Mouse (Mus musculus) intestine, embryonic 15.5 days (tissue): Measurements from ENCODE around the gene Scg5. TPM values are rescaled to one million over a fixed set of nuclear protein-coding genes. Genes with fewer than 3 reads are reported as not detected.

Experiments
- ATAC-seq: fragments of 200-750 bp; cut with Nextera tagmentation; 2 replicates; pipeline ENCODE4 v1.8.0; 2017; ENCODE audit warnings: moderate TSS enrichment, moderate library complexity
- H3K27ac ChIP-seq: fragments of 300-500 bp; sonication (generic); 2 replicates; pipeline ENCODE4 v1.5.1; 2015; ENCODE audit warnings: mild to moderate bottlenecking, inconsistent platforms
- H3K27me3 ChIP-seq: fragments of 300-500 bp; sonication (generic); replicated peaks from 2 replicates; pipeline ENCODE4 v1.6.1; 2015; ENCODE audit warnings: inconsistent platforms
- H3K36me3 ChIP-seq: fragments of 300-500 bp; sonication (generic); 2 replicates; pipeline ENCODE4 v1.6.1; 2015; ENCODE audit warnings: inconsistent platforms
- H3K4me1 ChIP-seq: fragments of 300-500 bp; sonication (generic); replicated peaks from 2 replicates; pipeline ENCODE4 v1.6.1; 2015; ENCODE audit warnings: inconsistent platforms
- H3K4me2 ChIP-seq: fragments of 300-500 bp; sonication (generic); replicated peaks from 2 replicates; pipeline ENCODE4 v1.6.1; 2015; ENCODE audit warnings: mild to moderate bottlenecking, inconsistent platforms
- H3K4me3 ChIP-seq: fragments of 300-500 bp; sonication (generic); replicated peaks from 2 replicates; pipeline ENCODE4 v1.5.1; 2015; ENCODE audit warnings: inconsistent platforms
- H3K9ac ChIP-seq: fragments of 300-500 bp; sonication (generic); 2 replicates; pipeline ENCODE4 v1.6.1; 2015; ENCODE audit warnings: inconsistent platforms
- H3K9me3 ChIP-seq: fragments of 300-500 bp; sonication (generic); 2 replicates; pipeline ENCODE4 v1.6.1; 2016; ENCODE audit warnings: inconsistent platforms
- WGBS: fragments of 180-500 bp; shearing (Covaris S2); methylation state at CpG from one replicate; pipeline ENCODE4 v1.1.7; 2015; 5-methylcytosine and 5-hydroxymethylcytosine counted together
- polyA plus RNA-seq: library from polyadenylated mRNA; unstranded; fragments of >200 nt; fragmentation: Nextera tagmentation; extraction: Ambion mirVana; gene quantifications from 2 replicates; pipeline ENCODE4 v1.2.1, GENCODE M21; 2015

The Scg5 gene
- polyA plus RNA-seq: 13.3 and 13.6 TPM in 2 replicates

GRCm38 (mm10) chr2:113828943-113829882 is at the start of gene Scg5:
Gene Scg5 (minus strand): TSS chr2:113829121.
- Histone ChIP-seq H3K4me1 (0 out of 2 replicates have a peak, but pooled peaks cover 10% of the 10 kb centered on the region), H3K9ac (no peak within 1 kb of the TSS), H3K27me3 (no peaks in the 10 kb centered on the region), H3K4me3 (peak within 1 kb of the TSS; percentile 28), H3K4me2 (peak within 1 kb of the TSS; percentile 58), H3K9me3 (no peaks in the 10 kb centered on the region), H3K27ac (0 out of 2 replicates have a peak within 1 kb of the TSS, but pooled peaks have one; percentile 44), H3K36me3 (peaks cover 12% of the 10 kb centered on the region)
- WGBS: 10% methylated on average over 23 of the region's 23 CpGs
- ATAC-seq: peak; percentile 91

DNA sequence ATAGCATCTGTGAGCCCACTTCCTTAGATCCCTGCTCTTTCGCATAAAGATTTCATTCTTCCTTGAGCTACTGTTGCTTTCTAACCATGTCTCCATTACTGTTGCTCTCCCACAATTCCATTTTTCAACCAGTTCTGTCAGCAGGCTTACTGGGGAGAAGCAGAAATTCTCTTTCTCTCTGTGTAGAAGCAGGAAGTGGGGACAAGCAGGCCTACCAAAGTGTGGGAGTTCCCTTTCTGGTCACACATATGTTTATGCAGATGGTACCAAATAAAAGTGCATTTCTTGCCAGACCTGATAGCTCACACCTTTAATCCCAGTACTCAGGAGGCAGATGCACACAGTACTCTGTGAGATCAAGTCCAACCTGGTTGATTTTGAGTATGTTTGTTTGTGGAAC is 41.2 kb upstream of the Scg5 start:
- ATAC-seq: no peak
- Histone ChIP-seq H3K36me3 (no peaks in the 10 kb centered on the region), H3K27ac (no peak overlapping the region), H3K4me2 (no peak overlapping the region), H3K9ac (no peak overlapping the region), H3K9me3 (no peaks in the 10 kb centered on the region), H3K27me3 (no peaks in the 10 kb centered on the region), H3K4me1 (no peaks in the 10 kb centered on the region), H3K4me3 (no peak overlapping the region)
- WGBS: 72% methylated on average over 1 of the region's 1 CpGs

GRCm38 (mm10) chr2:113868404-113868803 is 39.5 kb upstream of the Scg5 start:
- Histone ChIP-seq H3K4me2 (no peak overlapping the region), H3K27ac (no peak overlapping the region), H3K9ac (no peak overlapping the region), H3K4me1 (no peaks in the 10 kb centered on the region), H3K27me3 (no peaks in the 10 kb centered on the region), H3K9me3 (no peaks in the 10 kb centered on the region), H3K36me3 (no peaks in the 10 kb centered on the region), H3K4me3 (no peak overlapping the region)
- 88% methylated on average over 4 of the region's 4 CpGs for WGBS
- ATAC-seq: no peak

DNA sequence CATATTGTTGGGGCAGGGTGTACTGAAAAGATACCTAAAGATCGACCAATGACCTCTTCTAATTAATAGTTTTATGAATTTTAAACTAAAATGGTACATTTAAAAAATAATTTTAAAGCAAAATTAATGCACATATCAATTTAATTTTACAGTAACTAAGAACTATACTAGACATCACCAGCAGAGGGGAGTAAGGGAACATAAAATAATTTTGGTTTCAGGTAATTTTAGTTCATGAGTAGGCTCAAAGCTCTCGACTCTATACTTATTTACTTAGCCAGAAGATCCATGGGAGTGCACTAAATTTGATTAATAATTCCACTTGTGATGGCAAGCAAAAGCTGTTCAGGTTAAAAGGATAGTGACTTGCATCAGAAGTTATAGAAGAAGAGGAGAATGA is 37.2 kb upstream of the Scg5 start:
- no peak for ATAC-seq

DNA sequence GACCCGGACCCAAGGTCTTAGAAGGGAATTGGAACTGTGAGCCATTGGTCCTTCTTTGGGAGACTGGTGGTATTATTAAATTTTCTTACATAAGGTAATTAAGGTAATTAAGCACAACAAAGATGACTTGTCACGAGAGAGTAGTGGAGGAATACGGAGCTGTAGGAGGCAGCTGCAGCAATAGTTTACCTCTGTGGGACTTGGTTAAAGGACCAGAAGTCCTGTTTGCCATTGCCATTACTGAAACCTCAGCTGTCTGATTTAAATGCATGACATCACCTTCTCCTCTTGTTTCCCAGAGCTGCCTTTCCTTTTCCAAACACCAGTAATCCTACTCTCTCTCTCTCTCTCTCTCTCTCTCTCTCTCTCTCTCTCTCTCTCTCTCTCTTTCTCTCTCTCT is 20.2 kb upstream of the Scg5 start:
- Histone ChIP-seq H3K4me3 (peak overlapping the region; percentile 90), H3K9me3 (no peaks in the 10 kb centered on the region), H3K27me3 (no peaks in the 10 kb centered on the region), H3K4me2 (peak overlapping the region; percentile 77), H3K9ac (no peak overlapping the region), H3K27ac (no peak overlapping the region), H3K36me3 (0 out of 2 replicates have a peak, but pooled peaks cover 3% of the 10 kb centered on the region), H3K4me1 (0 out of 2 replicates have a peak, but pooled peaks cover 6% of the 10 kb centered on the region)
- 2% methylated on average over 3 of the region's 3 CpGs for WGBS
- peak; percentile 19 for ATAC-seq

More for the DNA sequence above, 37.2 kb upstream of the Scg5 start:
- Histone ChIP-seq H3K27ac (no peak overlapping the region), H3K36me3 (no peaks in the 10 kb centered on the region), H3K4me3 (no peak overlapping the region), H3K9ac (no peak overlapping the region), H3K27me3 (no peaks in the 10 kb centered on the region), H3K4me1 (no peaks in the 10 kb centered on the region), H3K4me2 (no peak overlapping the region), H3K9me3 (no peaks in the 10 kb centered on the region)
- 31% methylated on average over 2 of the region's 2 CpGs for WGBS

- under 1% methylated on average over 48 of the region's 48 CpGs for WGBS
- H3K36me3 ChIP-seq: 0 out of 2 replicates have a peak, but pooled peaks cover 3% of the 10 kb centered on the region
- peak within 1 kb of the TSS; percentile 77 for H3K4me2 ChIP-seq
- peak within 1 kb of the TSS; percentile 90 for H3K4me3 ChIP-seq
- 0 out of 2 replicates have a peak, but pooled peaks cover 6% of the 10 kb centered on the region for H3K4me1 ChIP-seq
- peak; percentile 97 for ATAC-seq
- H3K27me3 ChIP-seq: no peaks in the 10 kb centered on the region
- H3K9me3 ChIP-seq: no peaks in the 10 kb centered on the region
- peak within 1 kb of the TSS; percentile 91 for H3K27ac ChIP-seq
- H3K9ac ChIP-seq: peak within 1 kb of the TSS; percentile 84
Observed at GRCm38 (mm10) chr2:113848245-113849121, 19.6 kb upstream of the Scg5 start, which contains the start of gene Arhgap11a. Gene Arhgap11a (minus strand): TSS chr2:113848661.

DNA sequence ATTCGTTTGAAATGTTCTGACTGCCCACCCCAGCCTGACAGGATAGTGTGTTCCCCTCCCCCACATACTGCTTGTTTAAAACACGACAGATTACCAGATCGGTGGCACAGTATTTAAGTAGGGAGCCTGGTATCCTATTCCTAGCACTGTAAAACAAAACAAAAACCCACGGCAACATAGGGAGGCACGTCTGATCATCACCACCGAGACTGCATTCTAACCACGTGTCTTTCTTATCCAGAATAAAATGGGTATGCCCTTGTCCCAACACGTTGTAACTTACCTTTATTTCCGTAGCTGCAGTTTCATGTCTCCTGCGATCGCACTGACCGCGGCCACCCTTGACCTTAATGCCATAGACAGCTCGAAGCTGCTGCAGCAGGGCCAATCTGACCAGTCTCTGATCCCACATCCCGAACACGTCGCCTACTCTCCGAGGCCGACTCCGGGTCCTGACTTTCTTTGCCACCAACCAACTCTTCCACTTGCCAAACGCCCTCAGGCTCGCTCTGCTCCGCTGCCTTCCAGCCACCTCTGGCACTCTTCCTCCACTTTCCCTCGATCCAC is 18.8 kb upstream of the Scg5 start:
- no peaks in the 10 kb centered on the region for H3K27me3 ChIP-seq
- peak; percentile 48 for ATAC-seq
- H3K4me2 ChIP-seq: peak overlapping the region; percentile 77
- H3K36me3 ChIP-seq: 0 out of 2 replicates have a peak, but pooled peaks cover 3% of the 10 kb centered on the region
- H3K4me1 ChIP-seq: 0 out of 2 replicates have a peak, but pooled peaks cover 6% of the 10 kb centered on the region
- H3K9ac ChIP-seq: peak overlapping the region; percentile 84
- peak overlapping the region; percentile 91 for H3K27ac ChIP-seq
- WGBS: under 1% methylated on average over 24 of the region's 24 CpGs
- peak overlapping the region; percentile 90 for H3K4me3 ChIP-seq
- no peaks in the 10 kb centered on the region for H3K9me3 ChIP-seq

- H3K9me3 ChIP-seq: no peaks in the 10 kb centered on the region
- 60% methylated on average over 4 of the region's 4 CpGs for WGBS
- ATAC-seq: no peak
Observed at GRCm38 (mm10) chr2:113845081-113845480, 16.2 kb upstream of the Scg5 start.

GRCm38 (mm10) chr2:113841656-113842437 is 12.9 kb upstream of the Scg5 start:
- no peak; the same call in 1 of the 2 replicates for ATAC-seq
- Histone ChIP-seq H3K9ac (no peak overlapping the region), H3K4me2 (no peak overlapping the region), H3K4me1 (0 out of 2 replicates have a peak, but pooled peaks cover 2% of the 10 kb centered on the region), H3K36me3 (peaks cover 13% of the 10 kb centered on the region; the same call in 1 of the 2 replicates), H3K27ac (no peak overlapping the region), H3K4me3 (no peak overlapping the region), H3K9me3 (no peaks in the 10 kb centered on the region), H3K27me3 (no peaks in the 10 kb centered on the region)
- 77% methylated on average over 4 of the region's 4 CpGs for WGBS

More at GRCm38 (mm10) chr2:113845081-113845480, 16.2 kb upstream of the Scg5 start:
- Histone ChIP-seq H3K27me3 (no peaks in the 10 kb centered on the region), H3K4me2 (no peak overlapping the region), H3K4me1 (0 out of 2 replicates have a peak, but pooled peaks cover 6% of the 10 kb centered on the region), H3K4me3 (no peak overlapping the region), H3K27ac (no peak overlapping the region), H3K36me3 (peaks cover 13% of the 10 kb centered on the region; the same call in 1 of the 2 replicates), H3K9ac (no peak overlapping the region)

DNA sequence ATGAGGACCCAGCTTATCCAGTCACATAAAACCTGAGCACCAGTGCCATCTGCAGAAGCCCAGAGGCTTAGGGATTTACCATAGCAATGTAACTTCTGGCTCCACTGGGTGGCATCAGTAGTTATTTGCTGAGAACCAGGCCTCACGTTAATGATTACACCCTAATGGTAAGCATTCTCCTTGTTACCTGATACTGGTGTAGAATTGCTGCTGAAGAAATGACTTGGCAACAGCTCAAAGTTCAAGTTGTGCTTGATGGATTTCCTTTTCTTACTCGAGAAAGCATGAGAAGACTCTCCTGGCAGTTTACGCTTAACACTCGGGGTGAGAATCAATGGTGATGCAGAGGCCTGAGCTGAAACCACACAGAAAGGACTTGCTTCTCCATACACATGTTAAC is 10.6 kb upstream of the Scg5 start:
- no peaks in the 10 kb centered on the region for H3K4me1 ChIP-seq
- H3K4me3 ChIP-seq: no peak overlapping the region
- no peak overlapping the region for H3K27ac ChIP-seq
- H3K27me3 ChIP-seq: no peaks in the 10 kb centered on the region
- H3K36me3 ChIP-seq: peaks cover 15% of the 10 kb centered on the region; the same call in 1 of the 2 replicates
- no peak overlapping the region for H3K9ac ChIP-seq
- H3K9me3 ChIP-seq: no peaks in the 10 kb centered on the region
- WGBS: 53% methylated on average over 4 of the region's 4 CpGs
- no peak overlapping the region for H3K4me2 ChIP-seq
- ATAC-seq: peak; percentile 91

DNA sequence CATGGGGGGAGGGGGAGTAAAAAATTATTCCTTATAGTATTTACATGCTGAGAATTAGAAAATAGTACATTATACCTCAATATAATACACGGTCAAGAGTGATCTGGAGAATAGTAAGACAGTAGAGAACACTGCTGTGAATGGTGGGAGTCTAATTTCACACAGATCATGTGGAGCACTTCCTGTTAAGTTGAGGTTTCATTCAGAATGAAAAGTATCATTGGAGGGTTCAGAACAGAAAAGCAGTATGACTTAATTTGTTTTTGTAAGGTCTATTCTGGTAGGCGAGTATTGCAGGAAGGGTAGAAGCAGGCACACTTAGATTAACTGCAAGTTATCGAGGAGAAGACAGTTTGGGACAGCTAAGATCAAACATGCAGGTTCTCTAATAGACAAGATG is 6.3 kb upstream of the Scg5 start:
- WGBS: 88% methylated on average over 3 of the region's 3 CpGs
- peaks cover 17% of the 10 kb centered on the region for H3K36me3 ChIP-seq
- no peaks in the 10 kb centered on the region for H3K27me3 ChIP-seq
- no peak overlapping the region for H3K4me2 ChIP-seq
- H3K27ac ChIP-seq: no peak overlapping the region
- no peak overlapping the region for H3K9ac ChIP-seq
- no peaks in the 10 kb centered on the region for H3K4me1 ChIP-seq
- H3K4me3 ChIP-seq: no peak overlapping the region
- H3K9me3 ChIP-seq: no peaks in the 10 kb centered on the region
- ATAC-seq: no peak
